Mouse (Mus musculus): ENCODE measurements around the gene Auts2. TPM values are rescaled to one million over a fixed set of nuclear protein-coding genes. Genes with fewer than 3 reads are reported as not detected.

The Auts2 gene
- polyA plus RNA-seq, 1 experiment: 8.7 TPM

GRCm38 (mm10) chr5:132182077-132182476 lies 361.1 kb downstream of the Auts2 start:
- DNase-seq (ENCODE audit: low read depth): no peak

- no peak for DNase-seq (ENCODE audit: low read depth)
Measured at GRCm38 (mm10) chr5:132170010-132170409, 373.1 kb downstream of the Auts2 start.

- DNase-seq (ENCODE audit: low read depth): peak; percentile 20
Measured at GRCm38 (mm10) chr5:132168805-132169204, 374.3 kb downstream of the Auts2 start.

GRCm38 (mm10) chr5:132168224-132168623 lies 374.9 kb downstream of the Auts2 start:
- no peak for DNase-seq (ENCODE audit: low read depth)

- DNase-seq (ENCODE audit: low read depth): no peak
Measured at GRCm38 (mm10) chr5:132166559-132166958, 376.6 kb downstream of the Auts2 start.

- no peak for DNase-seq (ENCODE audit: low read depth)
Measured at GRCm38 (mm10) chr5:132163960-132164359, 379.2 kb downstream of the Auts2 start.

- DNase-seq (ENCODE audit: low read depth): no peak
Measured at GRCm38 (mm10) chr5:132162206-132162533, 381.0 kb downstream of the Auts2 start.

GRCm38 (mm10) chr5:132161338-132162205 lies 381.6 kb downstream of the Auts2 start:
- no peak for DNase-seq (ENCODE audit: low read depth)

GRCm38 (mm10) chr5:132144181-132144580 lies 399.0 kb downstream of the Auts2 start:
- no peak for DNase-seq (ENCODE audit: low read depth)

GRCm38 (mm10) chr5:132140816-132141215 lies 402.3 kb downstream of the Auts2 start:
- no peak for DNase-seq (ENCODE audit: low read depth)

- no peak for DNase-seq (ENCODE audit: low read depth)
Measured at GRCm38 (mm10) chr5:132135941-132136663, 407.0 kb downstream of the Auts2 start.

- DNase-seq (ENCODE audit: low read depth): no peak
Measured at GRCm38 (mm10) chr5:132131948-132132347, 411.2 kb downstream of the Auts2 start.

- no peak for DNase-seq (ENCODE audit: low read depth)
Measured at GRCm38 (mm10) chr5:132130577-132130976, 412.6 kb downstream of the Auts2 start.

GRCm38 (mm10) chr5:132126626-132127025 lies 416.5 kb downstream of the Auts2 start:
- no peak for DNase-seq (ENCODE audit: low read depth)

GRCm38 (mm10) chr5:132115631-132116030 lies 427.5 kb downstream of the Auts2 start:
- no peak for DNase-seq (ENCODE audit: low read depth)

- DNase-seq (ENCODE audit: low read depth): no peak
Measured at GRCm38 (mm10) chr5:132114561-132115301, 428.4 kb downstream of the Auts2 start.

GRCm38 (mm10) chr5:132113480-132113879 lies 429.7 kb downstream of the Auts2 start:
- DNase-seq (ENCODE audit: low read depth): no peak

GRCm38 (mm10) chr5:132112666-132113065 lies 430.5 kb downstream of the Auts2 start:
- no peak for DNase-seq (ENCODE audit: low read depth)

- DNase-seq (ENCODE audit: low read depth): no peak
Measured at GRCm38 (mm10) chr5:132102426-132102825, 440.7 kb downstream of the Auts2 start.

GRCm38 (mm10) chr5:132098461-132098860 lies 444.7 kb downstream of the Auts2 start:
- DNase-seq (ENCODE audit: low read depth): no peak

- DNase-seq (ENCODE audit: low read depth): no peak
Measured at GRCm38 (mm10) chr5:132092721-132093120, 450.4 kb downstream of the Auts2 start.

GRCm38 (mm10) chr5:132089496-132090250 lies 453.5 kb downstream of the Auts2 start:
- DNase-seq (ENCODE audit: low read depth): no peak
